ENCODE assay signal across 11 mouse cellular contexts in genomic region chr12:40596441-40596840, GRCm38 (mm10).
"Had no signal": no experiment of that assay in that cellular context is flagged by ENCODE, and none has a peak within 500 bp of the region (broad histone marks: within the 10 kb centered on the region; RNA-seq: fewer than 3 reads in every experiment).

No protein-coding gene starts in this region.

- H3K4me1 ChIP-seq: kidney, embryonic 15.5 days; liver, embryonic 15.5 days; midbrain, embryonic 12.5 days; stomach, embryonic 15.5 days had no signal

- H3K4me3 ChIP-seq: kidney, embryonic 15.5 days; limb, embryonic 13.5 days; liver, embryonic 15.5 days; midbrain, embryonic 12.5 days; stomach, embryonic 15.5 days had no signal

- DNase-seq: kidney, postnatal 14 days; layer of hippocampus, postnatal 36 days; left cerebral cortex, postnatal 4 days; right cerebral cortex, postnatal 14 days; thymus, adult 2 months; thymus, postnatal 25 days had no signal

- H3K27ac ChIP-seq: kidney, embryonic 15.5 days; limb, embryonic 13.5 days; liver, embryonic 15.5 days; midbrain, embryonic 12.5 days; stomach, embryonic 15.5 days had no signal
